Mouse (Mus musculus) bone marrow, adult 2 months (tissue): ENCODE data around the gene Cdk14. TPM values are rescaled to one million over a fixed set of nuclear protein-coding genes. Genes with fewer than 3 reads are reported as not detected.
A peak's percentile ranks its signal among the peaks of the same experiment; 100 is the strongest.

Experiments
- H3K27ac ChIP-seq: fragments of 200-500 bp; 2 replicates; pipeline ENCODE4 v1.5.1; 2012; ENCODE audit warnings: low read depth, mild to moderate bottlenecking, control low read depth, inconsistent platforms, low read length; ENCODE audit not compliant: control insufficient read depth, poor library complexity, insufficient read depth
- H3K4me1 ChIP-seq: fragments of 200-500 bp; 2 replicates; pipeline ENCODE4 v1.6.1; 2011; ENCODE audit warnings: low read length; ENCODE audit not compliant: control insufficient read depth, insufficient read depth
- H3K4me3 ChIP-seq: fragments of 200-500 bp; replicated peaks from 2 replicates; pipeline ENCODE3; 2011; ENCODE audit warnings: mild to moderate bottlenecking, low read depth, low read length, control low read depth; ENCODE audit not compliant: control insufficient read depth
- CTCF ChIP-seq: fragments of 200-500 bp; IDR thresholded peaks from 2 replicates; pipeline ENCODE4 v1.5.1; 2011; ENCODE audit warnings: low read length, control low read depth; ENCODE audit not compliant: control insufficient read depth, insufficient read depth
- POLR2A ChIP-seq: fragments of 200-500 bp; IDR thresholded peaks from 2 replicates; pipeline ENCODE4 v1.6.1; 2011; ENCODE audit warnings: low read depth, mild to moderate bottlenecking, control low read depth, low read length, borderline replicate concordance; ENCODE audit not compliant: control insufficient read depth
- WGBS: fragments of 180-500 bp; shearing (Covaris S2); methylation state at CpG from one replicate; pipeline ENCODE4 v1.1.7; 2018; 5-methylcytosine and 5-hydroxymethylcytosine counted together
- polyA plus RNA-seq: library from polyadenylated mRNA; stranded (reverse); fragments of >200 nt; gene quantifications from 2 replicates; pipeline ENCODE4 v1.2.4, GENCODE M21; 2011; ENCODE audit warnings: low replicate concordance; ENCODE audit not compliant: missing spikeins, insufficient read depth, insufficient read length

Gene Cdk14
- polyA plus RNA-seq = 1.0 and 2.1 TPM in 2 replicates

DNA sequence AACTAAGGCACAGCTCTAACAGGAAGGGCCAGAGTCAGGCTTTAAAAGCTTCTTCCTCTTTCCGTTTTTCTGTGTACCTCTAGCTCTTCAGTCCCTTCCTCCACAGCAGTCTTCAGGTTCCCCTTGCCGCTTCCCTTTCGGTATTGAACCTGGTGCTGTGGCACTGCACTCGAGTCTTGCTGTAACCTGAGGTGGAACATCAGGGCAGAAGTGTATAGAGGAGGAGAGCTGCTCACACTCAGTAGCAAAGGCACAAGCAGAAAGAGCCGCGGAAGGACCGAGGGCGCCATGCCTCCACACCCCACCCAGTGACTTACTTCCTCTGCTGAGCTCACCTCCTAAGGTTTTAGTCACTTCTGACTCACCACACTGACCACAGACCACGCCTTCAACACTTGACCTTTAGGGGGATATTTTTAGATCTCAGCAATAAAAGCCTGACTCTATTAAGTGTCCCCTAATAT, at the start of gene Cdk14:
Gene Cdk14 (minus strand): TSS at position 321 of the 464 bp plus-strand sequence.
- WGBS = 2% methylated on average over 9 of the region's 9 CpGs

GRCm38 (mm10) chr5:5465256-5465655, 45.1 kb upstream of the Cdk14 start:
- 63% methylated on average over 1 of the region's 1 CpGs for WGBS
- Histone ChIP-seq H3K4me3 (no peak overlapping the region), H3K4me1 (no peaks in the 10 kb centered on the region), H3K27ac (no peak overlapping the region)
- TF ChIP-seq CTCF (no peak), POLR2A (no peak)

More for the DNA sequence above, at the start of gene Cdk14:
- peaks cover 1% of the 10 kb centered on the region; the same call in 1 of the 2 replicates for H3K4me1 ChIP-seq
- peak within 1 kb of the TSS; percentile 99 for H3K27ac ChIP-seq
- TF ChIP-seq POLR2A (peak; percentile 17; the same call in 1 of the 2 replicates), CTCF (no peak)
- peak within 1 kb of the TSS; percentile 82 for H3K4me3 ChIP-seq

- Histone ChIP-seq H3K27ac (no peak overlapping the region), H3K4me3 (no peak overlapping the region), H3K4me1 (no peaks in the 10 kb centered on the region)
- TF ChIP-seq CTCF = no peak
- TF ChIP-seq POLR2A = no peak
- WGBS = 69% methylated on average over 5 of the region's 5 CpGs
Measured at GRCm38 (mm10) chr5:5431746-5432438, 11.8 kb upstream of the Cdk14 start.

DNA sequence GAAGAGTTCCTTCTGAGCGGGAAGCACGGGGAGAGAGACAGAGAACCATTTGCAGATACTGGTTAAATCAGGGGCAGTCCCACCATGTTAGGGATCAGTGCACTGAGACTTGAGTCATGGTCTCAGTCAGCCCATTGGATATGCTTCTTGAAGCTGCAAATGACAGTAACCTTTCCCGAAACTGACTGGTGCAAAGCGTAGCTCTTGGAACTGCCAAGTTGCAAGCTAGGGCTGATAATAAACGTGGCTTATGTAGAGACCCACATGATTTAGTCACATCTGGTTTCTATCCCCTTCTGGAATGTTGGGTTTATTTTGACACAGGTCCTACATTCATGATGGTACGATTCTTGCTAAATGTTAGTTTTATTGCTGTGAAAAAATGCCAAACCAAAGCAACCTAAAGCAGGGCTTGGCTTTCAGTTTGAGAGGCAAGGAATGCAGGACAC, 3.6 kb upstream of the Cdk14 start:
- Histone ChIP-seq H3K4me1 (peaks cover 1% of the 10 kb centered on the region; the same call in 1 of the 2 replicates), H3K27ac (no peak overlapping the region), H3K4me3 (no peak overlapping the region)
- WGBS = 79% methylated on average over 6 of the region's 6 CpGs
- no peak for TF ChIP-seq POLR2A
- no peak for TF ChIP-seq CTCF

GRCm38 (mm10) chr5:5423081-5423480, 3.0 kb upstream of the Cdk14 start:
- 93% methylated on average over 4 of the region's 4 CpGs for WGBS
- Histone ChIP-seq H3K4me1 (peaks cover 1% of the 10 kb centered on the region; the same call in 1 of the 2 replicates), H3K27ac (no peak overlapping the region), H3K4me3 (no peak overlapping the region)
- TF ChIP-seq POLR2A = no peak
- TF ChIP-seq CTCF = no peak

DNA sequence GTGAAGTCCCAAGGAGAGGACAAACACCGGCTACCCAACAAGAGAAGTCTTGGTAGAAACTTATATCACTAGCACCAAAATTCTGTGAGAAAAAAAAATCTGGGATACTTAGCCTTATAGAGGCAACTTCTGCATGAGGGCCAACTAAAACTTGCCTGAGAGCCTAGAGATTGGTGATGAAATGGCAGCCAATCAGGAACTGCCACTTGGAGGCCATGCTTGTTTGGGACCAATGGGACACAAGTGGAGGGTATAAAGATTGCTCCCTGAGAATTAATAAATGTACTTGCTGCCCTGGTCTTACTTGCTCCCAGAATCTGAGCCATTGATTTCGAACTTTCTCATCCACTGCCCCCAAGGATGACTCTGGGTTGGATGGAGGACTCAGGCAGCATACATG, 1.3 kb upstream of the Cdk14 start:
- TF ChIP-seq POLR2A (no peak), CTCF (no peak)
- Histone ChIP-seq H3K4me1 (peaks cover 1% of the 10 kb centered on the region; the same call in 1 of the 2 replicates), H3K27ac (no peak overlapping the region), H3K4me3 (no peak overlapping the region)
- 77% methylated on average over 2 of the region's 2 CpGs for WGBS

DNA sequence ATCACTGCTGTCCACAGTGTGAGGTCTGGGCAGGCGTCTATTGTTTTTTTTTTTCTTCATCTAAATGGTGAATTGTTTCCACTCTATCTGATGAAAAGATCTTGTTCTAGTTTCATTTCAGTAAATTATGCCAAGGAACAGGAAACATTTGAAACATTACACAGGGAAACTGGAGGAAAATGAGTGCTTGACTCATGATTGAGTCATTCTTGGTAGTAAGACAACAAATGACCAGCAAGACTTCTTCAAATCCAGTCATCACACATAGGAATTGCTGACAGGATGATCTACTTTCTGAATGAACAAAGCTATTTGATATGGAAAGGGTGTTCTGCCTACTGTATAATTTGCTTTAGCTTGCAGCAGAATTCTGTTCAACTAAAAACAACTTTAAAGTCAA, 859 bp downstream of the Cdk14 start:
- Histone ChIP-seq H3K4me1 (peaks cover 1% of the 10 kb centered on the region; the same call in 1 of the 2 replicates), H3K4me3 (no peak overlapping the region), H3K27ac (peak overlapping the region; percentile 48; the same call in 1 of the 2 replicates)
- no peak for TF ChIP-seq CTCF
- no peak for TF ChIP-seq POLR2A
- WGBS = 60% methylated on average over 1 of the region's 1 CpGs

GRCm38 (mm10) chr5:5414835-5415234, 5.3 kb downstream of the Cdk14 start:
- TF ChIP-seq POLR2A = no peak
- H3K27ac ChIP-seq = no peak overlapping the region
- 72% methylated on average over 3 of the region's 3 CpGs for WGBS
- no peak overlapping the region for H3K4me3 ChIP-seq
- H3K4me1 ChIP-seq = no peaks in the 10 kb centered on the region; the same call in 1 of the 2 replicates

- Histone ChIP-seq H3K4me1 (no peaks in the 10 kb centered on the region; the same call in 1 of the 2 replicates), H3K4me3 (no peak overlapping the region), H3K27ac (no peak overlapping the region)
- no peak for TF ChIP-seq CTCF
- TF ChIP-seq POLR2A = no peak
- 89% methylated on average over 2 of the region's 2 CpGs for WGBS
Measured at GRCm38 (mm10) chr5:5411886-5412285, 8.2 kb downstream of the Cdk14 start.
